8 mouse cellular contexts compared by ENCODE assay signal in the genomic region with DNA sequence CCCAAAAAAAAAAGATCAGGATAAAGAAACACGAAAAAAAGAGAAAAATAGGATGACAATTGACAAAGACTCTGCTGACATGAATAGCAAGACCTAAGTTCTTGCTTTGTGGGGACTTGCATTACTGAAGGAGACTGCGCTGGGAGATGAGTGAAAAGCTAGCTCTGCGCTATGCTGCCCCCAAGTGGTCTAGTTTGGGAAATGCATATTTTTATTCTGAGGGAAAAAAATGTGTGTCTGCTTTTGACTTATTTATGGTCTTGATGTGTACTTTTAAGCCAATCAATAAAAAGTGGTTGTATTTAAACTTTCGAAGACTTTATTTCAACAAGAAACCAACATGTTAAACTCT.
A peak's percentile ranks its signal among the peaks of the same experiment; 100 is the strongest.
DNase-seq lines count a peak whose midpoint lies in the region; ATAC-seq and TF ChIP-seq lines count a peak whose summit lies in the region.

No protein-coding gene starts in this region.

- in situ Hi-C loops in ES-E14 (cut with MboI; ENCODE audit: low sequenced_read_pairs in 2 of 2, unreplicated experiment in 2 of 2) = no loop called here

- no peaks in the 10 kb centered on the region for H3K27me3 ChIP-seq in forebrain, embryonic 16.5 days (replicated peaks; ENCODE audit: control insufficient read depth, insufficient read depth, low read length)

- H3K4me2 ChIP-seq in forebrain, embryonic 16.5 days (ENCODE audit: low read length) = no peak overlapping the region

- H3K4me3 ChIP-seq in ES-E14 (ENCODE audit: insufficient read depth in 1 of 2, low read depth in 1 of 2, low read length in 2 of 2, poor library complexity in 1 of 2, severe bottlenecking in 1 of 2) = no peak overlapping the region
- H3K4me3 ChIP-seq in forebrain, embryonic 16.5 days (replicated peaks; ENCODE audit: low read length) = no peak overlapping the region

- DNase-seq in A20 (ENCODE audit: low read depth, low spot score) (peak; percentile 25), ES-E14 (ENCODE audit: low read depth, low spot score) (peak; percentile 33)
- peak; percentile 49 to 67 for DNase-seq in cerebellum, adult 18-20 months
- DNase-seq in kidney, postnatal 14 days = peak; percentile 72
- DNase-seq in lung, postnatal 10 days = peak; percentile 70
- DNase-seq in retina, postnatal 1 day = peak; percentile 76
- DNase-seq in spleen, postnatal 14 days (ENCODE audit: low spot score in 2 of 2) = no peak

- no peaks in the 10 kb centered on the region for H3K9me3 ChIP-seq in ES-E14 (ENCODE audit: control insufficient read depth, insufficient read depth, low read depth, low read length)
- no peaks in the 10 kb centered on the region for H3K9me3 ChIP-seq in forebrain, embryonic 16.5 days (ENCODE audit: control insufficient read depth, low read length)

- 8% methylated on average over 4 of the region's 4 CpGs for WGBS in forebrain, embryonic 16.5 days

- H3K36me3 ChIP-seq in ES-E14 (ENCODE audit: control insufficient read depth, insufficient read depth, low read length, poor library complexity, severe bottlenecking) = no peaks in the 10 kb centered on the region
- no peaks in the 10 kb centered on the region for H3K36me3 ChIP-seq in forebrain, embryonic 16.5 days (ENCODE audit: control insufficient read depth, insufficient read depth)

- ATAC-seq in forebrain, embryonic 16.5 days = peak; percentile 78

- no peak overlapping the region for H3K9ac ChIP-seq in ES-E14 (ENCODE audit: insufficient read depth, low read depth, low read length, poor library complexity, severe bottlenecking)
- no peak overlapping the region for H3K9ac ChIP-seq in forebrain, embryonic 16.5 days (replicated peaks; ENCODE audit: low read depth, low read length)

- no peak overlapping the region for H3K27ac ChIP-seq in ES-E14 (ENCODE audit: insufficient read depth, low read depth, low read length, poor library complexity, severe bottlenecking)
- no peak overlapping the region for H3K27ac ChIP-seq in forebrain, embryonic 16.5 days (ENCODE audit: low read length)

- no peaks in the 10 kb centered on the region for H3K4me1 ChIP-seq in ES-E14 (ENCODE audit: control insufficient read depth in 2 of 2, insufficient read depth in 2 of 2, low read length in 2 of 2, poor library complexity in 1 of 2)
- peaks cover 19% of the 10 kb centered on the region for H3K4me1 ChIP-seq in forebrain, embryonic 16.5 days (replicated peaks; ENCODE audit: control insufficient read depth, insufficient read depth, low read length)

TF ChIP-seq in ES-E14, 5 proteins besides CTCF, POLR2A, EP300 and RAD21:
- TF ChIP-seq ZNF384 (IDR thresholded peaks at IDR 0.05; ENCODE audit: low read depth, low read length) (peak; percentile 56; the same call in 1 of the 2 replicates), MAFK (IDR thresholded peaks at IDR 0.05; ENCODE audit: insufficient read depth, low read depth, low read length) (no peak), ZC3H11A (IDR thresholded peaks at IDR 0.05; ENCODE audit: borderline replicate concordance, low read depth, low read length) (no peak), HCFC1 (IDR thresholded peaks at IDR 0.05; ENCODE audit: borderline replicate concordance, insufficient read depth, low read length) (no peak), CHD2 (IDR thresholded peaks at IDR 0.05; ENCODE audit: low read depth, low read length) (no peak)

Comparison
In these comparisons a context has a peak if more than half of its experiments do, and no peak if none do; other contexts are left out.
1. DNase-seq: peak in A20 (single experiment), ES-E14 (single experiment), cerebellum, adult 18-20 months (2 of 2), kidney, postnatal 14 days (single experiment), lung, postnatal 10 days (single experiment) and retina, postnatal 1 day (single experiment); none in spleen, postnatal 14 days (0 of 2).